Mouse (Mus musculus) midbrain, embryonic 11.5 days (tissue): ENCODE results near the gene Als2. TPM values are rescaled to one million over a fixed set of nuclear protein-coding genes. Genes with fewer than 3 reads are reported as not detected.

ENCODE experiments used
- ATAC-seq: fragments of 200-750 bp; cut with Nextera tagmentation; 2 replicates; pipeline ENCODE4 v1.8.0; 2017; ENCODE audit warnings: moderate TSS enrichment, moderate library complexity; ENCODE audit not compliant: low FRiP score
- DNase-seq: peaks from one replicate; pipeline ENCODE4 v3.0.0; 2015; ENCODE audit warnings: low spot score; ENCODE audit errors: missing footprints
- H3K27ac ChIP-seq: fragments of 300-500 bp; sonication (generic); 2 replicates; pipeline ENCODE4 v1.5.1; 2014; ENCODE audit warnings: low read depth, low read length
- H3K27me3 ChIP-seq: fragments of 300-500 bp; sonication (generic); 2 replicates; pipeline ENCODE4 v1.6.1; 2014; ENCODE audit warnings: mild to moderate bottlenecking, low read length, moderate library complexity, mixed read lengths; ENCODE audit not compliant: control insufficient read depth, insufficient read depth
- H3K36me3 ChIP-seq: fragments of 300-500 bp; sonication (generic); 2 replicates; pipeline ENCODE4 v1.6.1; 2014; ENCODE audit warnings: mild to moderate bottlenecking, low read length, moderate library complexity, mixed read lengths; ENCODE audit not compliant: control insufficient read depth, insufficient read depth
- H3K4me1 ChIP-seq: fragments of 300-500 bp; sonication (generic); 2 replicates; pipeline ENCODE4 v1.6.1; 2014; ENCODE audit warnings: low read length; ENCODE audit not compliant: control insufficient read depth, insufficient read depth
- H3K4me2 ChIP-seq: fragments of 300-500 bp; sonication (generic); 2 replicates; pipeline ENCODE4 v1.6.1; 2014; ENCODE audit warnings: mild to moderate bottlenecking, moderate library complexity
- H3K4me3 ChIP-seq: fragments of 300-500 bp; sonication (generic); 2 replicates; pipeline ENCODE4 v1.5.1; 2014; ENCODE audit warnings: low read depth, low read length
- H3K9ac ChIP-seq: fragments of 300-500 bp; sonication (generic); 2 replicates; pipeline ENCODE4 v1.6.1; 2014; ENCODE audit warnings: low read length
- H3K9me3 ChIP-seq: fragments of 300-500 bp; sonication (generic); 2 replicates; pipeline ENCODE4 v1.6.1; 2016; ENCODE audit warnings: low read length; ENCODE audit not compliant: control insufficient read depth
- WGBS: fragments of 180-500 bp; shearing (Covaris S2); extraction: QIAGEN DNeasy Blood & Tissue Kit; methylation state at CpG from one replicate; pipeline ENCODE4 v1.1.7; 2014; 5-methylcytosine and 5-hydroxymethylcytosine counted together
- polyA plus RNA-seq: library from polyadenylated mRNA; unstranded; fragments of >200 nt; fragmentation: Nextera tagmentation; extraction: Ambion mirVana; gene quantifications from 2 replicates; pipeline ENCODE4 v1.2.1, GENCODE M21; 2014

Gene Als2
- polyA plus RNA-seq, 1 experiment from 2014 or later, result 17.1 TPM

DNA sequence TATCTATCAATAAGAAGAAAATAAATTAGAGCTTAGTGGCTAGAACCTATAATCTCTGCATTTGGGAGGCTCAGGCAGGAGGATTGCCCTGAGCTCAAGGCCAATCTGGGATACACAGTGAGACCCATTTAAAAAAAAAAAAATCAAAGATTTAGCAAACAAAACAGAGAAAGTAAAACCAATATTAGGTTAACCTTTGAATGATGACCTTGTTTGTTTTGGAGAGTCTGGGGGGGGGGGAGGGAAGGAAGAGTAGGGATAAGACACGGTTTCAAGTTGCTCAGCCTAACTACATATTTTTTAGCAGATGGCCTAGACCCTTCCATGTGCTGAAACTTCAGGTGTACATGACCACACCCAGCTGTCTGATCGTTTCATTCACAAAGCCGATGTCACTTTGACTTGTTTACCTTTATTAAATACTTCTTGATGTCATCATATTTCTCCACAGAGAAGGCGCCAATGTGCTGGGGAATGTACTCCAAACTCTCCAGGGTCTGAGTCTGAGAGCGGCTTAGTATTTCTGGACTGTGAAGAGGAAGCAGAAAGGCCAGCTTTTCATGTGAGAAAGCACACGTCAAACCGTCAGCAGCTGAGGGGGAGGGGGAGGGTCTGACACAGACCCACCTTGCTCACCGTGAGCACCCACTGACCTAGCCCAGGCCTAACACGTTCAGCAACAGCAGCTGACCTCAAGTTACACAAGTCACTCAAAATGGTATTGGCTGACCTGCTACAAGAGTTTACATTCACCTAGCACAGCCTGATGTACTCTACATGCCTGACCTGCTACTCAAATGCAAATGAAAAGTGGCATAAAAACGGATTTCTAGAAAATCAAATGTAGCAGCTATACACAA is 62.3 kb downstream of the Als2 start:
- Histone ChIP-seq H3K4me2 (no peak overlapping the region), H3K27ac (no peak overlapping the region), H3K27me3 (no peaks in the 10 kb centered on the region), H3K36me3 (0 out of 2 replicates have a peak, but pooled peaks cover 2% of the 10 kb centered on the region), H3K9ac (no peak overlapping the region), H3K4me1 (no peaks in the 10 kb centered on the region), H3K9me3 (no peaks in the 10 kb centered on the region), H3K4me3 (no peak overlapping the region)
- ATAC-seq (no peak), DNase-seq (peak; percentile 21)
- WGBS, result 84% methylated on average over 10 of the region's 10 CpGs

DNA sequence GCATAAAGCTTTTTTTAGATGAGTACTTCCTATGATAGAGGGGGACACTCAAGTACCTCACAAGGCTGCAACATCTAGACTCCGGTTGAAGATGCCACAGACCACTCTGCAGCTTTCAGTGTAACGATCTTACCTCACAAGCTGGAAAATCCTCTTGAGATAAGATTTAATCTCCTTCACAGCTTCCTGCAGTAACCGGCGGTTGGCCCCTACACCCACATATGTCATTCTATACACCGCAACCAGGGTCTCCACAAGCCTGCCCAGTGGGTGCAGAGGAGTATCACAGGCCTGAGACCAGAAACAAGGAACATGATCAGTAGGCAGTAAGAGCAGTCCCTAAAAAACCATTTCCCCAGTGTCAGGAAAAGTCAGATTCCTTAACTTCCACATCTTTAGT is 64.0 kb downstream of the Als2 start:
- no peak overlapping the region for H3K4me3 ChIP-seq
- no peaks in the 10 kb centered on the region for H3K27me3 ChIP-seq
- H3K27ac ChIP-seq, result no peak overlapping the region
- H3K4me2 ChIP-seq, result no peak overlapping the region
- no peak overlapping the region for H3K9ac ChIP-seq
- DNase-seq, result no peak
- no peaks in the 10 kb centered on the region for H3K9me3 ChIP-seq
- 83% methylated on average over 5 of the region's 5 CpGs for WGBS
- no peak for ATAC-seq
- no peaks in the 10 kb centered on the region for H3K4me1 ChIP-seq
- H3K36me3 ChIP-seq, result 0 out of 2 replicates have a peak, but pooled peaks cover 2% of the 10 kb centered on the region

DNA sequence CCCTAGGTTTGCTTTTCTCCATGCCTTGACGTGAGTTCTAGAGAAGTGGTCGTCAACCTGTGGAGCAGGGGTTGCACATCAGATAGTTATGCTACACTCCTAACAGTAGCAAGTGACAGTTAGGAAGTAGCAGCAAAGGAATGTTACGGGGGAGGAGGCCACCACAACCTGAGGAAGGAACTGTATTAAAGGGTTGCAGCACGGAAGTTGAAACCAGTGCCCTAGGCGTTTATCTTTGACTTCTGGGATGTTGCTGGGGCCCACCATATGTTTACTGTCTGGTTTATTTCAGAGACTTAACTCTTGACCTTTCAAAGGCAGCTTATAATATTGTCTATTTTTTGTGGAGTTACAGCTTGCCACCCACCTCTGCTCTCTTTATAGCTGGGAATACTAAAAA is 65.2 kb downstream of the Als2 start:
- Histone ChIP-seq H3K27ac (no peak overlapping the region), H3K4me1 (no peaks in the 10 kb centered on the region), H3K27me3 (no peaks in the 10 kb centered on the region), H3K4me2 (no peak overlapping the region), H3K9ac (no peak overlapping the region), H3K9me3 (no peaks in the 10 kb centered on the region), H3K4me3 (no peak overlapping the region), H3K36me3 (0 out of 2 replicates have a peak, but pooled peaks cover 2% of the 10 kb centered on the region)
- 85% methylated on average over 5 of the region's 5 CpGs for WGBS
- DNase-seq (no peak), ATAC-seq (no peak)

- no peak overlapping the region for H3K4me3 ChIP-seq
- WGBS, result 76% methylated on average over 8 of the region's 8 CpGs
- no peaks in the 10 kb centered on the region for H3K4me1 ChIP-seq
- DNase-seq, result no peak
- no peaks in the 10 kb centered on the region for H3K9me3 ChIP-seq
- no peak for ATAC-seq
- H3K36me3 ChIP-seq, result peaks cover 2% of the 10 kb centered on the region; the same call in 1 of the 2 replicates
- H3K27ac ChIP-seq, result no peak overlapping the region
- H3K27me3 ChIP-seq, result no peaks in the 10 kb centered on the region
- no peak overlapping the region for H3K4me2 ChIP-seq
- no peak overlapping the region for H3K9ac ChIP-seq
These were observed 66.7 kb downstream of the Als2 start for GRCm38 (mm10) chr1:59170290-59170689.

DNA sequence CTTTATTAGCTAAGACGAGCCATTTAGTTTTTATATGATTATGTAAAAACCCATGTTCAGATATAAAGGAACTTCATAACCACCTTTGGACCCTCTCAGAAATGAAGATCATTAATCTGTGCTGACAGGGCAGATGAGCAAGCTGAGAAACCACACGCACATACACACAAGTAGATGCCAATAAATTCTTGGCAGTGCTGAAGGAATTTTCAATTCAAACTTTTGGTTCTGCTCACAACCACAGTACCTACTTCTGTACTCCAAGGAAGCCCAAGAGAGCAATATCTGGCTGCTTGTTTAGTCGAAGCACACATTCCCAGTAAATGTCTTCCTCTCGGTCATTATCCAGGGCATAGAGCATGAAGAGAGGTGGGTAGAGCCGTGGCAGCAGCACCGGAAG is 67.4 kb downstream of the Als2 start:
- Histone ChIP-seq H3K9ac (no peak overlapping the region), H3K4me3 (no peak overlapping the region), H3K9me3 (no peaks in the 10 kb centered on the region), H3K4me2 (no peak overlapping the region), H3K27ac (no peak overlapping the region), H3K4me1 (no peaks in the 10 kb centered on the region), H3K27me3 (no peaks in the 10 kb centered on the region), H3K36me3 (peaks cover 2% of the 10 kb centered on the region; the same call in 1 of the 2 replicates)
- DNase-seq (no peak), ATAC-seq (no peak)
- WGBS, result 90% methylated on average over 6 of the region's 6 CpGs

- Histone ChIP-seq H3K4me3 (no peak overlapping the region), H3K27me3 (no peaks in the 10 kb centered on the region), H3K36me3 (peaks cover 2% of the 10 kb centered on the region; the same call in 1 of the 2 replicates), H3K9ac (no peak overlapping the region), H3K27ac (no peak overlapping the region), H3K9me3 (no peaks in the 10 kb centered on the region), H3K4me1 (peaks cover 4% of the 10 kb centered on the region; the same call in 1 of the 2 replicates), H3K4me2 (no peak overlapping the region)
- no peak for DNase-seq
- 79% methylated on average over 2 of the region's 2 CpGs for WGBS
- no peak for ATAC-seq
These were observed 68.5 kb downstream of the Als2 start for GRCm38 (mm10) chr1:59168556-59168955.

DNA sequence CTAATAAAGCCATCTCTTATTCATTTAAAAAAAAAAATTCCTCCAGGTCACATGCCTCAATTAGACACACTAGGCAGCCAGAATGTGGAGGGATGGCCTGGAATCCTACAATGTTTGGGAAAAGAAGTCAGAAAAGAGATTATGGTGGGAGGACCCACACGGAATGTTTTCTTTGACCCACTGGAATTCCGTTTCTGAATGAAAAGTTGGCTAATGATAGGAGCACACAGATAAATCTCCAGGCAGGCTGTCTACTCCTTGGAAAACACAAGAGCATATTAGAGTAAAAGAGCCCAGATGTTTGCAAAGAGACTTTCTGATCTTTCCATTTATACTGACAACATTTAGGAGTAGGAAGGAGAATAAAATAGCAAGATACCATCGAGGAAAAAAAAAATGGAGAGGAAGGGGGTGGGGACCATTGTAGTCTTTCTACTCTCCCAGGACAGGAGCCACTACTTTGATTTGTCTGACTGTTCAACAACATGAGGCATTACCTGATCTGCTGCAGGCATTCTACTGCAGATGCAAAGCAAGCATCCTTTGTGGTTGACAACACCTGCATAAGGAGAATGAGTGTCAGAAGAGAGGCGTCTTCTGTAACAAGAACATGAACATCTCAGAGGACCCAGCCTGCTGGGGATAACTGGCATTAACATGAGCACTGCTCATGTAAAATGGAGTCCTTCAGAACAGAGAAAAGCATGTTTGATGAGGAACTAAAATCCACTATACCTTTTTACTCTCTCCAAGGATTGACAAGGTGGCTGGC is 69.2 kb downstream of the Als2 start:
- H3K4me3 ChIP-seq, result no peak overlapping the region
- no peak overlapping the region for H3K27ac ChIP-seq
- DNase-seq (no peak), ATAC-seq (no peak)
- no peaks in the 10 kb centered on the region for H3K27me3 ChIP-seq
- no peak overlapping the region for H3K9ac ChIP-seq
- H3K4me1 ChIP-seq, result peaks cover 4% of the 10 kb centered on the region
- 89% methylated on average over 4 of the region's 4 CpGs for WGBS
- no peak overlapping the region for H3K4me2 ChIP-seq
- peaks cover 2% of the 10 kb centered on the region; the same call in 1 of the 2 replicates for H3K36me3 ChIP-seq
- no peaks in the 10 kb centered on the region for H3K9me3 ChIP-seq

- Histone ChIP-seq H3K9ac (no peak overlapping the region), H3K4me2 (no peak overlapping the region), H3K4me3 (no peak overlapping the region), H3K4me1 (peaks cover 4% of the 10 kb centered on the region), H3K27me3 (no peaks in the 10 kb centered on the region), H3K27ac (no peak overlapping the region), H3K36me3 (peaks cover 2% of the 10 kb centered on the region; the same call in 1 of the 2 replicates), H3K9me3 (no peaks in the 10 kb centered on the region)
- DNase-seq (no peak), ATAC-seq (no peak)
- WGBS, result 93% methylated on average over 9 of the region's 9 CpGs
These were observed 70.7 kb downstream of the Als2 start for GRCm38 (mm10) chr1:59166232-59166905.
